Mouse (Mus musculus) erythroblast, embryonic 14.5 days (primary cell): Measurements from ENCODE around the gene Il6st.

Experiments used
- GATA1 ChIP-seq: IDR thresholded peaks from 2 replicates; pipeline ENCODE4 v1.6.1; 2012; ENCODE audit warnings: low read length, inconsistent platforms, mixed read lengths
- TAL1 ChIP-seq: IDR thresholded peaks from 3 replicates; pipeline ENCODE4 v1.6.1; 2012; ENCODE audit warnings: low read length, inconsistent platforms, mixed read lengths

- TF ChIP-seq TAL1 (no peak), GATA1 (no peak)
Measured at GRCm38 (mm10) chr13:112490036-112490435, 26.2 kb downstream of the Il6st start.
